Mouse (Mus musculus) cerebellum, postnatal 4 days (tissue): Measurements from ENCODE around the gene Ccdc88a.
A peak's percentile ranks its signal among the peaks of the same experiment; 100 is the strongest.
"Not testable (repeated sequence)": the region's sequence is repeated elsewhere in the genome, so short reads cannot be mapped to it uniquely, and the experiment has no call there.

Experiments
- DNase-seq, 2 experiments: peaks; one replicate each; pipeline ENCODE4 v3.0.0; 2022; ENCODE audit warnings: low spot score in 2 of 2, mixed read lengths in 1 of 2

Gene Ccdc88a

GRCm38 (mm10) chr11:29448741-29449140, 75.3 kb downstream of the Ccdc88a start:
- no peak for DNase-seq

DNA sequence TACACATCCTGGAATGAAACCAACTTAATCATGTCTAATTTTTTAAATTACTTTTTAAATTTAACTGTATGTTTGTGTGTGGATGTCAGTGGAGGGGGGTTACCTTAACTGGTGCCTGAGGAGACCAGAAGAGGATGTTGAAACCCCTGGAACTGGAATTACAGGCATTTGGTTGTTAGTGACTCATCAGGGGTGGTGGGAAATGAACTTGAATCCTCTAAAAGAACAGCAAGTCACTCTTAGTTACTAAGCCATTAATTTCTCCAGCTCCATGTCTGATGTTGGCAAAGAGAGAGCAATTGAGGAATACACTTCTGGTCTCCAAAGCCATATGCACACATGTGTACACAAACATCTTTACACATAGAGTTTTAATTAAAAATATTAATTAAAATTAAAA, 101.2 kb downstream of the Ccdc88a start:
- DNase-seq = no peak

DNA sequence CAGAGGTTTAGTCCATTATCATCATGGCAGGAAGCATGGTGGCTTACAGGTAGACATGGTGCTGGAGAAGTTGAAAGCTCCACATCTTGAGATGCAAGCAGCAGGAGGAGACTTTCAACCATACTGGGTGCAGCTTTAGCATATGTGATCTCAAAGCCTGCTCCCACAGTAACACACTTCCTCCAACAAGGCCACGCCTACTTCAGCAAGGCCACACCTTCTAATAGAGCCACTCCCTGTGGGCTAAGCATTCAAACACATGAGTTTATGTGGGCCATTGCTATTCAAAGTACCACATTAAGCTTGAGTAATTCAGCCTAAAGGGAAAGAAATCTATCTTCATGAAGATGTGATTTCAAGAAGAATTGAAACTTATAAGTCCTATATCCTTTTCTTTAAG, 119.7 kb downstream of the Ccdc88a start:
- no peak for DNase-seq

DNA sequence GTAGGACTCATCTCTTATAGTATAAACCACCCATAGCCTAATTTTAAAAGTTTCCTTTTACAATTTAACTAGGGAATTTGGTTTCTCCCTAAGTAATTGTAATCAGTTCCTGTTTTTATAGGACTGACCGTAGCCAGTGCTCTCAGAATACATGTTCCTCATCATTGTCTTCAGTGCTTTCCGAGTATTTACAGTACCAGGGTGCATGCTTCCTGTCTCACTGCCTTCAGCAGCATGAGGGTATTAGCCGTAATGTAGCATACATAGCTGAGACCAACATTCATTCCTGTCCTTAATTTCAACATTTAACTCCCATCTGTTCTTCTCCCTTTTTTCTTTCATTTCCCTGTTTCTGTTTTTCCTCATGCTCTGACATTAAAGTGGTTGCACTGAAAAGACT, 123.5 kb downstream of the Ccdc88a start:
- DNase-seq = no peak

GRCm38 (mm10) chr11:29503948-29504893, 130.8 kb downstream of the Ccdc88a start:
- DNase-seq = no peak

GRCm38 (mm10) chr11:29504899-29505625, 131.6 kb downstream of the Ccdc88a start:
- DNase-seq = no peak

DNA sequence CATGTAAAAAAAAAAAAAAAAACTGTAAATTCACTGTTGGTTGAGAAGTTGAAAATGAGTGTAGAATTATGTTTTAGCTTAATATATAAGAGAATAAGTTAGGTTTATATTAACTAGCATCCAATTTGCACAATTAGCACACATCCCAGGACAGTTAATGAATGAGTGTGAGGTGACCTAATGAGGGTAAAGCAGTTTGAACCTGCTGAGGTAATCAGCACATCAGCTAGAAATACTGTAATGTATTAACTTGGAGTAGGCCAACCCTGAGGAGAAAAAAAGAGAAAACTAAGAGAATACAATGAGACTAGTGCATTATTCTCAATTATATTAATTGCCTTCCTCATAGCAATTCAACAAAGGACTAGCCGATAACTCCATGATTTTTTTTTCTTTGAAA, 136.0 kb downstream of the Ccdc88a start:
- DNase-seq = no peak

- DNase-seq = no peak
These were observed 139.5 kb downstream of the Ccdc88a start for GRCm38 (mm10) chr11:29512818-29513535.

DNA sequence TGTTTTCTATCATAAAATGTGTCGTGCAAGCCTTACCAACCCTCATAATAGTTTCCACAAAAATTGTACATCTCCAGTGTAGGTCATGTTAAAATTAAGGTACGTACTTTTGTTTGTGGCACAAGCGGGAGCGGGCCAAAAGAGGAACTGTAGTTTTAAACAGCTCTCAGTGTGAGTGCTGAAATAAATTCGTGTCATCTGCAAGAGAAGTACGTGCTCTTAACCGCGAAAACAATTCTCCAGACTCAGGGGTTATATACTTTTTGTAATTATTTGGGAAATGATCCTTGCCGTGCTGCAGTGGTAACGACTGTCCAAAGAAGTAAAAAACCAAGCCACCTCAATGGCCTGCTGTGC, 140.8 kb downstream of the Ccdc88a start:
- no peak for DNase-seq

GRCm38 (mm10) chr11:29514682-29515412, 141.4 kb downstream of the Ccdc88a start, which contains the start of gene Prorsd1:
Gene Prorsd1 (minus strand): TSS chr11:29515033.
- DNase-seq = peak; percentile 72 to 82

DNA sequence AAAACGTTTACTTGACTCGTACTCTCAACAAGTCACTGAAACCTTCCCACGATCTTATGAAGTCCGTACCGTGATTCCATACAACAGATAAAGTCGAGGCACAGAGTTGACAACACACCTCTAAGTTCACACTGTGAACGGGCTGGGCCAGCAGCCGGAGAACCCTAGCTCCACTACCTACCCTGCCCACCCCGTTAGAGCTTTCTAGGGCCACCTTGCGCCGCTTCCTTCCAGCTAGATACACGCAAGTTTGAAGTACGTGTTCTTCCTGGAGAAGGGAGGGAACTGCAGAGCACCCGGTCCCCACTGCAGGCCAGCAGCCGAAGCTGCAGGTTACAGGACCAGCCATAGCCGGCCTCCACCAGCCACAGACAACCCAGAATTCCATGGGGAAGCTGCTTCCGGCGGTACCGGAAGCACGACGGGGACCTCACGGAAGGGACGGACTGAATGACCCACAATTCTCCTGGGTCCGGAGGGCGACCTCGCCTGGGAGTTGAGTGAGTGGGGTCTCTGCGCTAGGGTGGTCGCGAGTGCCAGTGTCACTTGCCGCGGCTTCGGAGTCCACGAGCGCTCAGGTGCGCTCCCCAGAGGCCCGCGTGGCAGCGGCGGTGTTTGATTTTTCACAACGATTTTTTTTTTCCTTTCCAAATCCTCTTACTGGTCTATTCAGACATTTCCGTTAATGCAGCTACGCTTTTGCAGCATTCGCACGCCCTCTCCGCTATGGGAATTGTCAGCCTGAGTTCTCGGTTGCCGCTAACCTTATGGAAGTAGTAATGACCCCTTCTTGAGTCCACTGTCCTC, 152.7 kb downstream of the Ccdc88a start, which contains the start of gene Mtif2:
Gene Mtif2 (plus strand): TSS at position 421 of the 807 bp plus-strand sequence.
- peak; percentile 55 to 81 for DNase-seq

- DNase-seq = no peak
These were observed 164.7 kb downstream of the Ccdc88a start for GRCm38 (mm10) chr11:29538201-29538600.

DNA sequence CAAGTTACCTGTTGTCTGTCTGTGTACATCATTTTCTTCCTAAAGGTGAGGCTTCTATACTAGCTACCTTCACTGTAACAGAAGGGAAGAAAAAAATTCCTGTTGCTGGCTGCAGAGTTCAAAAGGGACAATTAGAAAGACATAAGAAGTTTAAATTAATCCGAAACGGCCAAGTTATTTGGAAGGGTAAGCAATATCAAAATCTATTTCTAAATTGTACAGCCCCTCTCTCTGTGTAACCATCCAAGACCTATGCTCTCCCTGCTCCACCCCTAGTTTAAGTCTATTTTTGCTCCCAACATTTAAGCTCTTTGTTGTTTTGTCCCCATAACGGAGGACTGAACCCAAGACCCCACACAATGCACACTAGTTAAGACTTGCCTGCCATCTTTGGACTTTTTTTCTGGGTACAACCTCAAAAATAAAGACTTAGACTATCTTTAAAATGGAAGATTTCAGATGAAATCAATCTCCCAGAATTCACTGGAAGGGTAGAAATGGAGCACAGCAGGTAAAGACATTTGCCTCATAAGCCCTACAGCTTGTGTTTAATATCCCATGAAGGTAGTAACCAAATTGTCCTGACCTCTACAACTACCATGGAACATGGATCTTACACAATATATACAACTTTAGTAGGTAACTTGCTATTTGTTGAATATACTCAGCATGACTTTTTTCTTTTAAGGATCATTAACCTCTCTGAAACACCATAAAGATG, 170.9 kb downstream of the Ccdc88a start:
- no peak for DNase-seq

- DNase-seq = not testable (repeated sequence)
These were observed 171.8 kb downstream of the Ccdc88a start for GRCm38 (mm10) chr11:29545150-29545752.

DNA sequence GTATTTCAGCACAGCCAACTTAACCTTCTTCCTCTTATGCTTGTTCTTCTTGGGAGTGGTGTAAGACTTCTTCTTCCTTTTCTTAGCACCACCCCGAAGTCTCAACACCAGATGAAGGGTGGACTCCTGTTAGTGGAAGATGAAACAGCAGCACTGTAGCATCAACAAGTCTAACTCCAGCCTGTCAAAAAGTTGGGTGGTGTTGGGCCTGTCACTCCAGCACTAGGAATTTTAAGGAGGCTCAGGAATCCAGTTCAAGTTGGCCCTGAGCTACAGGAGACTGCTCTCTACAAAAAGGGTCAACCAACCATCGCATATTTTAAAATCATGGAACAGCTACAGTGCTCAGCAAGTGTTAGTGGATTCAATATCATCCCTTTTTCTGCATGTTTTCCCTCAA, 172.8 kb downstream of the Ccdc88a start:
- not testable (repeated sequence) for DNase-seq

- no peak for DNase-seq
These were observed 173.3 kb downstream of the Ccdc88a start for GRCm38 (mm10) chr11:29546762-29547161.

GRCm38 (mm10) chr11:29547249-29547751, 173.8 kb downstream of the Ccdc88a start:
- no peak for DNase-seq

DNA sequence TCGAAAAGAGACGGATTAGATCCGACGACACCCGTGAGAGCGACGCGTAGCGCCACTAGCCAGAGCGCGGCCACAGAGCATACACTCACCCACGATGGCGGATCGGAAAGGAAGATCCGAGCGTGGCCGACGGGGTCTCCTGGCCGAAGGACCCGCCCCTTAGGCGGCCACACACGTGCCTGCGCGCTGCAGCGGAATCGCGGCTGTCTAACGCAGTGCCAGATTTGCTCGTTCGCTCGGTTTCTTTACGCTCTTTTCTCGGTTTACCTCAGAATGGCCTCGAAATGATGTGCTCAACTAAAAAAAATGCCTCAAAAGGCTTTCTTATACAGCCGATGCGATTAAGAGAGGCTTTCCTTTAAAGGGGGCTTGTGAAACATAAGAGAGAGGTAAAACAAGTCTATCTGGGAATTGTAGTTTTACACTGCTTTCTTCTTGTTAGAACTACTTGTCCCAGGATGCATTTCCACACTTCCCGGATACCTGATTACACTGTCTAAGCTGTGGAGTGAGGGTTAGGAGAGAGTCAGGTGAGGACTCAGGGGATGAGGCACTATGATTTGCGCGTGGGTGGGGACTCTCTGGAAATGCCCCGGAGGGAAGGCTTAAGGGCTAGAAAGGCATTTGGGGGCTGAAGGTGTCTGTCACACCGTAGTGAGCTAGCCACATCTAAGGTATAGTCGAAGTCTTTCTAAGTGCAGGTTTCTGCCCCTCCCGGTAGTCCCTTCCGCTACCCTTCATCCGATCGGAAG, 174.5 kb downstream of the Ccdc88a start, which contains the start of the genes Clhc1 and Rps27a:
Gene Clhc1 (plus strand): TSS at position 199 of the 752 bp plus-strand sequence.
Gene Rps27a (minus strand): TSS at position 358 of the 752 bp plus-strand sequence.
- DNase-seq = peak; percentile 86 to 90
